Comparison of ENCODE assay signal across 8 mouse cellular contexts in the genomic region with DNA sequence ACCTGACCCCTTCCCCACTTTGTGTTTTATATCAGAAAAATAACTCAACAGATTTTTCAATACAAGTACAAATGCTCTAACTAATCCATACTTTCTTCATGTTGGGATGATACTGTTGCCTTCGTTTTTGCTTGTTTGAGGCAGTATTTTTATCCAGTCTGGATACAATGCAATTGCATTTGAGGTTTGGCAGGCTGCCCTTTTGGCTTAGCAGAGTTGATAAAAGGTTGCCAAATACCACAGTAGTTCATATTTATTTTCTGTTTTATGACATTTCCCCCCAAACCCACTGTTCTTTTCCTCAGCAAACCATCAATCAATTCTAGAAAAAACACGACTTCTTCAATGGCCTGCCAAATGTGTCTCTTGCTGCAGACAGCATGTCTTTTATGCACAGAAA.
DNase-seq lines count a peak whose midpoint lies in the region; ATAC-seq lines count a peak whose summit lies in the region.

No protein-coding gene starts in this region.

- H3K27ac ChIP-seq in midbrain, embryonic 11.5 days (ENCODE audit: low read depth, low read length): no peak overlapping the region

- no peaks in the 10 kb centered on the region for H3K36me3 ChIP-seq in midbrain, embryonic 11.5 days (ENCODE audit: control insufficient read depth, insufficient read depth, low read length)

- no peak overlapping the region for H3K4me2 ChIP-seq in midbrain, embryonic 11.5 days

- ATAC-seq in midbrain, embryonic 11.5 days (ENCODE audit: low FRiP score): no peak

- no peaks in the 10 kb centered on the region for H3K9me3 ChIP-seq in midbrain, embryonic 11.5 days (ENCODE audit: control insufficient read depth, low read length)

- H3K27me3 ChIP-seq in midbrain, embryonic 11.5 days (ENCODE audit: control insufficient read depth, insufficient read depth, low read length): no peaks in the 10 kb centered on the region

- no peak overlapping the region for H3K4me3 ChIP-seq in midbrain, embryonic 11.5 days (ENCODE audit: low read depth, low read length)

- 79% methylated on average over 2 of the region's 2 CpGs for WGBS in midbrain, embryonic 11.5 days

- H3K9ac ChIP-seq in midbrain, embryonic 11.5 days (ENCODE audit: low read length): no peak overlapping the region

- H3K4me1 ChIP-seq in midbrain, embryonic 11.5 days (ENCODE audit: control insufficient read depth, insufficient read depth, low read length): no peaks in the 10 kb centered on the region

- peak; percentile 2 for DNase-seq in kidney, adult 11 months
- no peak for DNase-seq in kidney, adult 18-20 months
- DNase-seq in Muller cell, postnatal 12 days (ENCODE audit: inconsistent ontology term): peak; percentile 52
- peak; percentile 70 for DNase-seq in cerebellum, adult 8-10 months
- peak; percentile 81 for DNase-seq in kidney, postnatal 10 days
- DNase-seq in frontal cortex, postnatal 10 days (ENCODE audit: low spot score in 2 of 2): no peak
- DNase-seq in midbrain, embryonic 11.5 days (ENCODE audit: low spot score, missing footprints): no peak
- no peak for DNase-seq in frontal cortex, postnatal 25 days (ENCODE audit: low spot score in 2 of 2)

Comparison
In these comparisons a context has a peak if more than half of its experiments do, and no peak if none do; other contexts are left out.
1. DNase-seq: peak in kidney, adult 11 months (single experiment), Muller cell, postnatal 12 days (single experiment), cerebellum, adult 8-10 months (single experiment) and kidney, postnatal 10 days (single experiment); none in kidney, adult 18-20 months (single experiment), frontal cortex, postnatal 10 days (0 of 2), midbrain, embryonic 11.5 days (single experiment) and frontal cortex, postnatal 25 days (0 of 2).